Mouse (Mus musculus) left cerebral cortex, postnatal 4 days (tissue): Measurements from ENCODE around the gene Olfr974. TPM values are rescaled to one million over a fixed set of nuclear protein-coding genes. Genes with fewer than 3 reads are reported as not detected.
"Not testable (repeated sequence)": the region's sequence is repeated elsewhere in the genome, so short reads cannot be mapped to it uniquely, and the experiment has no call there.

Experiments used
- DNase-seq: peaks from one replicate; pipeline ENCODE4 v3.0.0-alpha.2; 2022
- intact Hi-C: fragments of 180-260 bp; cut with DNase I; formaldehyde crosslinking; loops from one replicate; pipeline ENCODE4 v1.15.1; 2025
- total RNA-seq, 2 experiments: library from RNA; stranded (reverse); gene quantifications; 2 replicates each; pipeline ENCODE4 v1.2.3; 2021

Gene Olfr974
- total RNA-seq, result not detected

DNA sequence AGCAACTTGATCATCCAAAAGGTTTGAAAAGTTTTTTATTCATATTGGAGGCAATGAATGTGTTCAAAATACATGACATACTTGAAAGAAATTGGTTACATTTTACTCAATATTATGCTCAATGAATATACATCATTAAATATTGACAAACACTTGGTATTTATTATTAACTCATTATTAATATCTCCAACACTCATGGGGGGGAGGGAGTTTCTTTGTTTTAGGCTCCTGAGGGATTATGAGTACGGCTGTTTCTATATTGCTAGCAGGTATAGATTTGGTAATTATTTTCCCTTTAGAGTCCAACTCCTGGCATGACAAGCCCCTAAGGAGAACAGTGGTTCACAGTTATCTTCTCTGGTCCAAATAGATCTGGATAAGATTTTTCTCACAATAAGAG lies at the start of gene Olfr974:
Gene Olfr974, plus strand, starts transcription at position 301 of the 400 bp plus-strand sequence.
- intact Hi-C loops, result no loop called here
- no peak for DNase-seq

DNA sequence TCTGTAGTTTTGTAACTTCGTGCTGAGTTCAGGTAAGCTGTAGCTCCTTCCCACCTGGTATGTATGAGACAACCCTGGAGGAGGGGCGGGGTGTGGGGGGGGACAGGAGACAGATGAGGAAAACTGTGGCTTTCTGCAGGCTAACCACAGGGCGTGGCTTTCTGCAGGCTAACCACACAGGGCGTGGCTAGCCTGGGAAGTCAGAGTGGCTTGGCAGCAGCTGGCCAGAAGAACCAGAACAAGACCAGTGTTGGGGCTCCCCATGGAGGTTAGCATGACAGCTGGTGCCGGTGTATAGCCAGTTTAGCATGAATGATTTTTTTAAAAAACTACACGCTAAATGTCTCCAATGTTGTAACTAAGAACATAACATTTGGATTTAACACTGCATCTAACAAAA lies 32.2 kb upstream of the Olfr974 start:
- DNase-seq, result no peak
- intact Hi-C loops, result no loop called here

DNA sequence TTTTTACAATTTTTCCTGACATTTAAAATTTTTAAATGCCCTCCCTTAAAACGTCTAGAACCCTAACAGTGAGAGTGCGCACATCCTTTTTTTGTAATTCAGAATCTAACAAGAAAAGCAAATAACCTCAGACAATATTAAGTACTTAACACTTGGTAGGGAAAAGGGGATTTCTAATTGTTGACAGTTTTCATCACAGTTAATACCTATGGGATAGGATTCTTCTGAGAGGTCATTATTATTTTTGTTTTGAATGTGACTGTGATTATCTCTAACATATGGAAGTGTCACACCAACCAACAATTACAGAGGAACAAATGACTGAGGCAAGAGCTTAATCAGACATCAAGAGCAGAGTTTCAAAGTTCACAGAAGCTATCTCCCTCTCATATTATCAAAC lies 30.3 kb upstream of the Olfr974 start, which contains the start of gene Olfr229:
Gene Olfr229, plus strand, starts transcription at position 301 of the 400 bp plus-strand sequence.
- intact Hi-C loops, result no loop called here
- no peak for DNase-seq

DNA sequence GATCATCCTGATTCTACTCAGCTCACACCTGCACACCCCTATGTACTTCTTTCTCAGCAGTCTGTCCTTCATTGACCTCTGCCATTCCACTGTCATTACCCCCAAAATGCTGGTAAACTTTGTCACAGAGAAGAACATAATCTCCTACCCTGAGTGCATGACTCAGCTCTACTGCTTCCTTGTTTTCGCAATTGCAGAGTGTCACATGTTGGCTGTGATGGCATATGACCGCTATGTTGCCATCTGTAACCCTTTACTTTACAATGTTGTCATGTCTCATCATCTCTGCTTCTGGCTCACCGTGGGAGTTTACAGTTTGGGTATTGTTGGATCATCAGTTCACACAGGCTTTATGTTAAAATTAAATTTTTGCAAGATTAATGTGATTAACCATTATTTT lies 27.4 kb upstream of the Olfr974 start:
- DNase-seq, result no peak
- intact Hi-C loops, result no loop called here

DNA sequence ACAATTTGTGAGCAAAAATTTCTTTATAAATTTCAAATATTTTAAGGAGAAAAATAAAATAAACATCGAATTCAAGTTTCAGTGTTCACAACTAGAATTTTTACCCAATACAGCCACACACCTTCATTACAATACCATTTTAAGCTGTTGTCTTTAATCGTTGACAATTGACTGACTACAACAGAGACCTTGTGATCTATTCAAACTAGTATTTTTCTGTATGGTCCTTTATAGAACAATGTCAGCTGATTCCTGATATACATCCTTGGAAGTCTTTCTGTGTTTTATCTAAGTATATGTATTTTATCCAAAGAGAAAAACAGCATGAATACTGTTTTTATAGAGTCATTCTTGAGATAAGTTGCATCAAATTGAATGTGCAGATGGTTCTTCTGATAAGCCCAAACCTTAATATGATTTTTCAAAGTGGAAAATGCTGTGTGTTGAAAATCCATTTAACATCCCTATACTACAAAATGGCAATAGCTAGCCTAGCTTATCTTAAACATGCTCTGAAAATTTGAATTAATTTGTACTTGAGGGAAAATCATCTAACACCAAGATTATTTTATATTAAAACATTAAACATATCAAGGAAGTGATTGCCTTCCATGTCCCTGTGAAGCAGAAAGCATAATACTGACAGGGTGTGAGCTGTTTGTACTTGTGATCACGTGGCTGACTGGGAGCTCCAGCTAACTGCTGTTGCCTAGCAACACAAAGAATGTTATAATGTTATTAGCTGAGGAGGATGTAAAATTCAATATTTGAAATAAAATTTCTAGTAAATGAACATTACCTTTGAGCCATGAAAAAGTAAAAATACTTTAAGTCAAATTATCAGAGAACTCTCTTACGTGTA lies 9.1 kb upstream of the Olfr974 start:
- DNase-seq, intact Hi-C loops: not testable (repeated sequence)

DNA sequence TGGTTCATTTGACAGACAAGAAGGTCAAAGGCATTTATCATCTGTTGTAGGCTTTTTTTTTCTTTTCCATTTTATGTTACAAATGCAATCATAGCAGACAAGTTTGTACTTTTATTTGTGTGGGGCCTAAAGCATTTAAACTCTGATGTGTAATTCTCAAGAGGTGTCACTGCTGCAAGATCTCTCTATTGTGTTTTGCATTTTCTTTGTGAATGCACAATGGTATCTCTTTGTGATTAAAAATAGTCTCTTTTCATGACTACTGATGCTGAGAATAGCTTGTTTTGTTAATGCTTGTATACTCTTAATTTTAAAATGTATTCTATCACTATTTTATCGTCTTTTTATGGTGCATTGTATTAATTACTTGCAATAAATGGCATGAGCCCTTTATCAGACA lies 8.5 kb upstream of the Olfr974 start:
- DNase-seq, intact Hi-C loops: not testable (repeated sequence)

DNA sequence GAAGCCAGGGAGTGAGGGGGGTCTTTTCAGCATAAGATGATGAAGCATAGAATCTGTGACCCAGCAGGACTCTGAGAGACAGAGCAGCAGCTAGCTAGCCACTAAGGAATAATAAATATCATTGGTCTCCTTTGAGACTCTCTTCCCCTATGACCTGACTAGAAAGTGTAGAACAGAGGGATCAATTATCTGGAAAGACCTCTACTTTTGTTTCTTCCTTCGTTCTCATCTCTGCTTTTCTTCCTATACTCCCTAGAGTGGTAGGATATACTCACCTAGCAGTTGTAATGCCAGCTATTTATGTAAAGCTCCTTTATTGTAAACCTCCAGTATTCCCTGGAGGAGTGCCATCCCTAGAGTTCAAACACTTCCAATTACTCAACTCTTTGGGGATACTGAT lies 14.6 kb downstream of the Olfr974 start, which contains the start of gene Olfr975:
Gene Olfr975, minus strand, starts transcription at position 101 of the 400 bp plus-strand sequence.
- DNase-seq, result no peak
- intact Hi-C loops, result no loop called here

DNA sequence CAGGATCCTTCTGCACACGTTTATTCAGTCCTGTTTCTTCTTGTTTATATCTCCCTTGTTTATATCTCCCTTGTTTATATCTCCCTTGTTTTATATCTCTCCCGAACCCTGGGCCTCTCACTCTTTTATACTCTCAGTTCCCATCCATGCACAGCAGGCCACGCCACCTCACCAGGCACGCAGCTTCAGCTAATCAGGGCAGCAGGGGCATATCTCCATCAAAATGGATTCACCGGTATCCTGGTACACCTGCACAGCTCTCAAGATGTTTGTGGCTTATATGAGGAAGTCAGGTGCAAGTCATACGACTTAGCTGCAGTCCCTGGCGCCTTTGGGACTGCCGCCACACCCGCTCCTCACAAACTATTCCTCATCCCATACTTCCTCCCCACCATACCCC lies 23.7 kb downstream of the Olfr974 start, which contains the start of gene Olfr976:
Gene Olfr976, minus strand, starts transcription at position 101 of the 400 bp plus-strand sequence.
- intact Hi-C loops, result not testable (repeated sequence)

DNA sequence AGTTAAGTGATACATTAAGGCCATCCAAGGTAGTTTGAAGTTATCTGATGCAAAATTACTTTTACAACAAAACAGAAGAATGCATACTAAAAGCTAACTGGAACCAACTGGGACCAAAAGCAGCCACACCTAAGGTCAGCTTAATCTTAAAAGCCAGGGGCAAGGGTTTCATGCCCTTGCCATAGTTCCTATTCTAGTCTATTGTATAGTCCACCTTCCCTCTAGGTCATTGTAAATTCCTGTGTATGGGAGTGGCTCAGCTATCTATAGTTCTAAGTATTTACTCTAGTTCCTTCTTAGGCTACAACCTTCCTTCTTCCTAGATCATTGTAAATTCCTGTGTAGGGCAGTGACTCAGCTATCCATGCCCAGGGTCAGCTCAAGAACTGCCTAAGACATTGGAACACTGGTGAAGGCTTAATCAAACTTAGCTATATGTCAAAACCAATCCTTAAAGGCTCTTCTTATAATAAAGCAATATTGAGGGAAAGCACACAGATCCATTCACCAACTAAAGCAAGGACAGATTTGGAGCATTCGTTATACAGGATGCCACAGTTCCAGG lies 39.4 kb downstream of the Olfr974 start:
- DNase-seq, intact Hi-C loops: not testable (repeated sequence)

More for the DNA sequence above, 23.7 kb downstream of the Olfr974 start, which contains the start of gene Olfr976:
- not testable (repeated sequence) for DNase-seq

DNA sequence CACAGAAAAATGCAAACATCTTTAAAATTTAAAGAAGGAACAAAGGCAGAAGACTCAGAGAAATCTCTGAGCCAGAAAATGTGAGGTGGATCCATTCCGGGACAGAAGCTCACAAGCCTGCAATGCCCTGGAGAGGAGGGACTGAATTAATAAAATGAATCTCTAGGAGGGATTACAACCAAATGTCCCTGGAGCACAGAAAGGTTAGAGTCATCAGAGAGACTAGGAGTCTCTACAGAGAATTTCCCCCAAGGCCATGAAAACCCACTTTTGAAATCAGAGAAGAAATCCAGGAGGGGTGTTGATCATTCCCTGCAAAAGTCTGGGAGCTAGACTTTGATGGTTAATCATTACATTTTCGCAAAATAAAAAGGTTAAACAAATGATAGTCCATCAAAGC lies 54.5 kb downstream of the Olfr974 start, which contains the start of gene Olfr978:
Gene Olfr978, plus strand, starts transcription at position 301 of the 400 bp plus-strand sequence.
- no peak for DNase-seq
- intact Hi-C loops, result no loop called here

Other genes with a start within 250 kb of the Olfr974 start
- not detected for gene Olfr149, start 230.4 kb upstream of the Olfr974 start, total RNA-seq
- not detected for gene Olfr965, start 226.1 kb upstream of the Olfr974 start, total RNA-seq
- gene Olfr150, start 206.5 kb upstream of the Olfr974 start, total RNA-seq, result not detected
- gene Olfr967, start 191.3 kb upstream of the Olfr974 start, total RNA-seq, result not detected
- not detected for gene Olfr968, start 154.2 kb upstream of the Olfr974 start, total RNA-seq
- gene Olfr969, start 146.6 kb upstream of the Olfr974 start, total RNA-seq, result not detected
- not detected for gene Olfr970, start 128.6 kb upstream of the Olfr974 start, total RNA-seq
- gene Olfr971, start 100.6 kb upstream of the Olfr974 start, total RNA-seq, result not detected
- gene Olfr972, start 71.1 kb upstream of the Olfr974 start, total RNA-seq, result not detected
- gene Olfr229, start 30.2 kb upstream of the Olfr974 start, total RNA-seq, result not detected
- gene Olfr975, start 14.5 kb downstream of the Olfr974 start, total RNA-seq, result under 1 TPM in 1 of 2 experiments, not detected in 1; 0.12 TPM
- gene Olfr976, start 23.6 kb downstream of the Olfr974 start, total RNA-seq, result not detected
- gene Olfr978, start 54.6 kb downstream of the Olfr974 start, total RNA-seq, result not detected
- not detected for gene Olfr979, start 66.0 kb downstream of the Olfr974 start, total RNA-seq
- gene Olfr980, start 72.1 kb downstream of the Olfr974 start, total RNA-seq, result not detected
- gene Olfr981, start 84.0 kb downstream of the Olfr974 start, total RNA-seq, result not detected
- gene Olfr982, start 136.3 kb downstream of the Olfr974 start, total RNA-seq, result not detected
- gene Olfr983, start 156.1 kb downstream of the Olfr974 start, total RNA-seq, result not detected
- not detected for gene Olfr984, start 176.7 kb downstream of the Olfr974 start, total RNA-seq
- gene Olfr985, start 192.7 kb downstream of the Olfr974 start, total RNA-seq, result not detected
- not detected for gene Tmem225, start 210.6 kb downstream of the Olfr974 start, total RNA-seq
- not detected for gene Olfr986, start 243.4 kb downstream of the Olfr974 start, total RNA-seq